Mouse (Mus musculus): ENCODE measurements around the gene Vamp8.

GRCm38 (mm10) chr6:72410003-72410402 is 19.5 kb upstream of the Vamp8 start:
- TF ChIP-seq CTCF (IDR thresholded peaks at IDR 0.05; ENCODE audit: borderline replicate concordance, extremely low read depth, insufficient read depth, insufficient read length) (no peak), POLR2A (IDR thresholded peaks at IDR 0.05; ENCODE audit: borderline replicate concordance, extremely low read depth, insufficient read depth, insufficient read length, poor library complexity, severe bottlenecking) (no peak)

All from brain, embryonic 14.5 days (tissue).